Mouse (Mus musculus) liver, embryonic 14.5 days (tissue): Measurements from ENCODE around the gene Chchd3. TPM values are rescaled to one million over a fixed set of nuclear protein-coding genes. Genes with fewer than 3 reads are reported as not detected.

Experiments
- ATAC-seq: fragments of 200-750 bp; cut with Nextera tagmentation; 2 replicates; pipeline ENCODE4 v1.8.0; 2017; ENCODE audit warnings: moderate number of reproducible peaks, mild to moderate bottlenecking, moderate library complexity; ENCODE audit not compliant: insufficient read depth
- DNase-seq, 3 experiments: peaks; one replicate each; pipeline ENCODE4 v3.0.0-alpha.2; 2012 to 2013; ENCODE audit warnings: low read depth in 3 of 3, low spot score in 3 of 3
- H3K27ac ChIP-seq: fragments of 300-500 bp; sonication (generic); 2 replicates; pipeline ENCODE4 v1.5.1; 2014; ENCODE audit warnings: moderate library complexity, mild to moderate bottlenecking, control low read depth, inconsistent platforms
- H3K27me3 ChIP-seq: fragments of 300-500 bp; sonication (generic); 2 replicates; pipeline ENCODE4 v1.6.1; 2014; ENCODE audit warnings: mild to moderate bottlenecking, low read length, moderate library complexity; ENCODE audit not compliant: control insufficient read depth, insufficient read depth
- H3K36me3 ChIP-seq: fragments of 300-500 bp; sonication (generic); replicated peaks from 2 replicates; pipeline ENCODE4 v1.6.1; 2014; ENCODE audit warnings: low read depth; ENCODE audit not compliant: control insufficient read depth, insufficient read depth
- H3K4me1 ChIP-seq, 2 experiments: fragments of 200-500 bp in 1 of 2; fragments of 300-500 bp in 1 of 2; sonication (generic) in 1 of 2; replicated peaks; 2 replicates each; pipeline ENCODE4 v1.6.1; 2012 to 2014; ENCODE audit warnings: antibody characterized with exemption in 1 of 2, inconsistent platforms in 1 of 2, low read length in 1 of 2; ENCODE audit not compliant: control insufficient read depth in 2 of 2, insufficient read depth in 2 of 2
- H3K4me2 ChIP-seq: fragments of 300-500 bp; sonication (generic); 2 replicates; pipeline ENCODE4 v1.6.1; 2014; ENCODE audit warnings: low read depth, mild to moderate bottlenecking, control low read depth, moderate library complexity
- H3K4me3 ChIP-seq, 2 experiments: fragments of 200-500 bp in 1 of 2; fragments of 300-500 bp in 1 of 2; sonication (generic) in 1 of 2; 2 replicates each; pipeline ENCODE4 v1.5.1; 2012 to 2014; ENCODE audit warnings: low read depth in 2 of 2, low read length in 2 of 2, mild to moderate bottlenecking in 2 of 2, control low read depth in 1 of 2, inconsistent platforms in 1 of 2, moderate library complexity in 1 of 2; ENCODE audit not compliant: insufficient read depth in 1 of 2
- H3K9ac ChIP-seq: fragments of 300-500 bp; sonication (generic); replicated peaks from 2 replicates; pipeline ENCODE4 v1.6.1; 2014; ENCODE audit warnings: mild to moderate bottlenecking, control low read depth, moderate library complexity
- H3K9me3 ChIP-seq: fragments of 300-500 bp; sonication (generic); 2 replicates; pipeline ENCODE4 v1.6.1; 2016; ENCODE audit warnings: low read length, mixed read lengths; ENCODE audit not compliant: control insufficient read depth
- CTCF ChIP-seq: IDR thresholded peaks from 2 replicates; pipeline ENCODE4 v1.5.1; 2016; ENCODE audit warnings: antibody characterized with exemption, low read depth, control low read depth
- EP300 ChIP-seq: IDR thresholded peaks from 2 replicates; pipeline ENCODE4 v1.6.1; 2016; ENCODE audit warnings: antibody characterized with exemption, low read depth
- WGBS: fragments of 180-500 bp; shearing (Covaris S2); extraction: QIAGEN DNeasy Blood & Tissue Kit; methylation state at CpG from one replicate; pipeline ENCODE4 v1.1.7; 2014; ENCODE audit not compliant: insufficient replicate concordance; 5-methylcytosine and 5-hydroxymethylcytosine counted together
- polyA plus RNA-seq, 2 experiments: library from polyadenylated mRNA; depleted of rRNA in 1 of 2; stranded (reverse) in 1 of 2; unstranded in 1 of 2; fragments of >200 nt; fragmentation: Nextera tagmentation in 1 of 2; extraction: Ambion mirVana in 1 of 2; gene quantifications; 2 replicates each; pipeline versions ENCODE4 v1.2.1 to v1.2.3; 2012 to 2014

Chchd3 gene
- polyA plus RNA-seq, 2 experiments, result 43.9 to 76.5 TPM

- Histone ChIP-seq H3K4me2 (no peak overlapping the region), H3K27ac (no peak overlapping the region), H3K27me3 (no peaks in the 10 kb centered on the region), H3K9me3 (no peaks in the 10 kb centered on the region), H3K36me3 (no peaks in the 10 kb centered on the region), H3K4me3 (no peak overlapping the region), H3K4me1 (peaks cover 4% of the 10 kb centered on the region in 2 experiments; a peak in 3 of 4 replicates), H3K9ac (no peak overlapping the region)
- DNase-seq, result no peak
- peak; percentile 45; the same call in 1 of the 2 replicates for ATAC-seq
- TF ChIP-seq EP300 (no peak), CTCF (no peak)
- 39% methylated on average over 2 of the region's 2 CpGs for WGBS
Observed at GRCm38 (mm10) chr6:32894100-32894499, 166.0 kb downstream of the Chchd3 start.

GRCm38 (mm10) chr6:32890726-32891125, 169.3 kb downstream of the Chchd3 start:
- peaks cover 4% of the 10 kb centered on the region in 2 experiments; a peak in 3 of 4 replicates for H3K4me1 ChIP-seq
- 87% methylated on average over 4 of the region's 4 CpGs for WGBS
- no peaks in the 10 kb centered on the region for H3K9me3 ChIP-seq
- no peaks in the 10 kb centered on the region for H3K36me3 ChIP-seq
- H3K27me3 ChIP-seq, result no peaks in the 10 kb centered on the region
- TF ChIP-seq EP300 (no peak), CTCF (no peak)
- H3K27ac ChIP-seq, result no peak overlapping the region
- ATAC-seq, result no peak
- no peak overlapping the region for H3K4me3 ChIP-seq
- H3K9ac ChIP-seq, result no peak overlapping the region
- no peak for DNase-seq
- H3K4me2 ChIP-seq, result no peak overlapping the region

- H3K9ac ChIP-seq, result no peak overlapping the region
- H3K27me3 ChIP-seq, result no peaks in the 10 kb centered on the region
- H3K4me3 ChIP-seq, result no peak overlapping the region
- no peaks in the 10 kb centered on the region for H3K9me3 ChIP-seq
- DNase-seq (no peak), ATAC-seq (no peak)
- no peak overlapping the region for H3K27ac ChIP-seq
- H3K4me2 ChIP-seq, result no peak overlapping the region
- H3K4me1 ChIP-seq, result peaks cover under 1 to 1% of the 10 kb centered on the region in 2 experiments; a peak in 2 of 4 replicates
- WGBS, result 60% methylated on average over 4 of the region's 4 CpGs
- TF ChIP-seq EP300, result no peak
- no peak for TF ChIP-seq CTCF
- no peaks in the 10 kb centered on the region for H3K36me3 ChIP-seq
Observed at GRCm38 (mm10) chr6:32888894-32889529, 171.0 kb downstream of the Chchd3 start.

GRCm38 (mm10) chr6:32878586-32878985, 181.5 kb downstream of the Chchd3 start:
- Histone ChIP-seq H3K27ac (no peak overlapping the region), H3K4me2 (no peak overlapping the region), H3K27me3 (no peaks in the 10 kb centered on the region), H3K9ac (no peak overlapping the region), H3K4me1 (no peaks in the 10 kb centered on the region), H3K4me3 (no peak overlapping the region), H3K36me3 (no peaks in the 10 kb centered on the region), H3K9me3 (no peaks in the 10 kb centered on the region)
- TF ChIP-seq CTCF (no peak), EP300 (no peak)
- 79% methylated on average over 5 of the region's 5 CpGs for WGBS
- DNase-seq (no peak), ATAC-seq (no peak)

- DNase-seq, result no peak
- no peaks in the 10 kb centered on the region for H3K9me3 ChIP-seq
- H3K36me3 ChIP-seq, result no peaks in the 10 kb centered on the region
- no peak overlapping the region for H3K4me3 ChIP-seq
- no peak for ATAC-seq
- no peak overlapping the region for H3K27ac ChIP-seq
- 0 out of 4 replicates have a peak, but pooled peaks cover 0 to 2% of the 10 kb centered on the region in 2 experiments for H3K4me1 ChIP-seq
- H3K4me2 ChIP-seq, result no peak overlapping the region
- H3K9ac ChIP-seq, result no peak overlapping the region
- no peak for TF ChIP-seq EP300
- no peak for TF ChIP-seq CTCF
- 66% methylated on average over 3 of the region's 3 CpGs for WGBS
- H3K27me3 ChIP-seq, result no peaks in the 10 kb centered on the region
Observed at GRCm38 (mm10) chr6:32874176-32874575, 185.9 kb downstream of the Chchd3 start.
